Mouse (Mus musculus) left cerebral cortex, adult 18-20 months (tissue): ENCODE measurements around the gene Tnpo1. TPM values are rescaled to one million over a fixed set of nuclear protein-coding genes. Genes with fewer than 3 reads are reported as not detected.

Experiments
- DNase-seq, 2 experiments: peaks; one replicate each; pipeline ENCODE4 v3.0.0; 2021 to 2022; ENCODE audit warnings: low spot score in 2 of 2, mixed read lengths in 1 of 2
- total RNA-seq, 2 experiments: library from RNA; stranded (reverse); gene quantifications; 2 replicates each; pipeline ENCODE4 v1.2.3; 2021

Gene Tnpo1
- total RNA-seq, 2 experiments from 2014 or later, result 63.1 to 65.1 TPM

GRCm38 (mm10) chr13:98925486-98926212, 535 bp downstream of the Tnpo1 start:
- DNase-seq, result peak in 1 of 2 experiments; percentile 38

DNA sequence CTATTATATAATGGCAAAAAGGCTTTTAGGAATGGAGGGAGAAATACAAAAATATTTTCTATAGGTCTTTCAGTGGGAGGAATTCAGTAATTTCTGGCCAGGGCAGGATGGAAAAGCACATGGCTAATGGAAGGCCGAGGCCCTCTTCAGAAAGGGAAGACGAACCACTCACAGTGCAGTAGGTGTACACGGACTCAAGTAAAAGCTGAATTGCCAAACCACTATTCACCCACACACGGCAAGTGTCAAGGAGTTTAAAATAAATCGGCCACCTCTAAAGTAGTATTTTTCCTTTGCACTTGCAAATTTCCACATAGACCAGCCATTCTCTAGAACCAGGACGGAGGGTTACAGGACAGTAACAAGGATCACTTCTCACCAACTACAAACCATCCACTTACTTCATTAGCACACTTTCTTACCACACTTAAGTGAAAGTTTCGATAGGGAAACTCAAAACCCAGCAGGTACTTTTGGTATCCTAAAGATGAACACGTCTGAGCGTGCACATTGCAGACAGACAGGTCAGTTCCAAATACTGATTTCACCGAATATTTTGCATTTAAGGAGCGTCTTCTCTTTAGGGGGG, 1.2 kb downstream of the Tnpo1 start:
- no peak for DNase-seq

- DNase-seq, result no peak
Observed at GRCm38 (mm10) chr13:98922806-98923205, 3.4 kb downstream of the Tnpo1 start.

DNA sequence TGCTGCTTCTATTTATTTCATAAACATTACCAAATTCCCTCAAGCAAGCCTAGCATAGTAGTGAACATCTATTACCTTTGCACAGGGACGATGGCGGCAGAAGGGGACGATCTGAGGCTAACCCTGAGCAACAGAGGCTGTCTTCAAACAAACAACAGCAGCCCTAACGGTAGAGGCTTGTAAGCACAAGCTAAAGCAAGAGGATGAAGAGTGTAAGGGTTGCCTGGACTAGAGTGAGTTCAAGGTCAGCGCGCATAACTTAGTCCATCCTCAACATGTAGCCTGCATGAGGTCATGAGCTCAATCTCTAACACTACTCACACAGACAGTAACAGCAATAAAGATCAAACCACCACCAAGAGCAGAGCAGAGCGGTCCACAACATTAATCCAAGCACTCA, 4.9 kb downstream of the Tnpo1 start:
- DNase-seq, result no peak

GRCm38 (mm10) chr13:98920300-98920699, 5.9 kb downstream of the Tnpo1 start:
- DNase-seq, result no peak

DNA sequence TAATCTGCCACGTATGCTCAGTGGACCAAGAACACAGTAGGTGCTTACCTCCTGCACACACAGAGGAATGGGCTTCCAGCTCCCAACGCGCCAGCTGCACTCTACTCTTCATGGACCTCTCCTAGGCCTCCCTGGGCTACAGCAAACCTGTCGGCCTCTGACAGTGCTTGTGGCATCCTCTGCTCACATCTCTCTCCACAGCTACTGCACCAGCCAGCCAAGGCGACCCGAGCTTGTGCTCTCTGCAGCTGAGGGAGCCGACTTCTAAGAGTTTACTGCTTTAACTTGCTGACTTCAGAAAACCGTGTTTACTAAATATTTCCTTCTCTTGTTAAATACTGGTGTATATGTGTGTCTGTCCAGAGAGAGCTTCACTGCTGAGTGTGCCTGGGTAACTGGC, 6.5 kb downstream of the Tnpo1 start:
- DNase-seq, result no peak

- DNase-seq, result no peak
Observed at GRCm38 (mm10) chr13:98917851-98918250, 8.3 kb downstream of the Tnpo1 start.

- DNase-seq, result no peak
Observed at GRCm38 (mm10) chr13:98915591-98915990, 10.6 kb downstream of the Tnpo1 start.

GRCm38 (mm10) chr13:98914844-98915212, 11.4 kb downstream of the Tnpo1 start:
- no peak for DNase-seq

GRCm38 (mm10) chr13:98914010-98914843, 12.0 kb downstream of the Tnpo1 start:
- DNase-seq, result no peak

DNA sequence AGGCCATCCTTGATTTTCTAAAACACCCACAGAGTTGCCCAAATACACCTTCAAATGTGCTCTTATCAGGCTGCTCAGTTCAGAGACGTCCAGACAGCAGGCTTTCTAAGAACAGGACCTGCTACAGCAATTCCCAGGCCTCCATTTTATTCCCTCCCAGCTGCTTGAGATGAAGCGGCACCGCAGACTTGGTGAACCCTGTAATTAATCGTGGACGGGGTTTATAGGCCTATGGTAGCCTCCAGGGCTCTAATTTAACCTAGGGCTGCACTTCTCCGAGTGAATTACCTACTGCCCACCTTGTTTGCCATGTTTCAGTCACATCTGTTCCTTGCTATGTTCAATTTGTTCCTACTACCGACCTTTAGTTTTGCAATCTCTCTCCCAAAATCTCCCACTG, 13.0 kb downstream of the Tnpo1 start:
- no peak for DNase-seq

- no peak for DNase-seq
Observed at GRCm38 (mm10) chr13:98912602-98913001, 13.6 kb downstream of the Tnpo1 start.

DNA sequence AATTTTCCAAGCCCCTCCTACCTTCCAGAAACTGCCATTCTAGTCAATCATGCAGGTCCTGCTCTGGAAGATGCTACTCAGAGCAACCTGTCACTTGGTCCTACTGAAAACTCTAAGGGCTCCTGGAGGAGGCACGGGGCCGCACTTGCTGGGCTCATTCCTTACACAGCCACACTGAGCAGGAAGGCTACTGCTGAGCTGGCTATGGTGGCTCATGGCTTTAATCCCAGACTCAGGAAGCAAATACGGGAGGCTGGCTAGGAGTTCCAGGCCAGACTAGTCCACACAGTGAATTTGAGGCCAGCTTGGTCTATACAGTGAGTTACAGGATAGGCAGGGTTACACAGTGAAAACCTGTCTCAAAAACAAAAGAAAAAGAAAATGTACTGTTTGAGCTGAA, 15.4 kb downstream of the Tnpo1 start:
- DNase-seq, result no peak

- DNase-seq, result no peak
Observed at GRCm38 (mm10) chr13:98904608-98905007, 21.6 kb downstream of the Tnpo1 start.

- DNase-seq, result no peak
Observed at GRCm38 (mm10) chr13:98902366-98903025, 23.7 kb downstream of the Tnpo1 start.

DNA sequence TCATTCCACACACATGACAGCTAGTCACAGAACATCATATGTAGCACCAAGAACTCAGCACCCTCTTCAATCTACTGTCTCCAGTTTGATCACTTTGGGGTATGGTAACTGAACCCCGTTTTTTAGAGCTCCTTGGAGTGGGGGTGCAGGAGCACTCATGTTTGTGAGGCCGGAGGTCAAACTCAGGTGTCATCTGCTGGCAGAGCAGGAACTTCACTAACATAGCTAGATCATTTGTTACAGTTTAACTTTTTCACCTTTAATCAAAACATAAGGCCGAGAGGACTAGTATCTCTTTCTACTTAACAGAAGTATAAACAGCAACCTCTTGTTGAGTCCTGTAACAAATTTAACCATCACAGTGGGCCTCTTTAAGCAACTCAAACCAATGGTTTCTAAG, 26.6 kb downstream of the Tnpo1 start:
- DNase-seq, result no peak

- DNase-seq, result no peak
Observed at GRCm38 (mm10) chr13:98897577-98897976, 28.6 kb downstream of the Tnpo1 start.

- no peak for DNase-seq
Observed at GRCm38 (mm10) chr13:98896434-98897126, 29.6 kb downstream of the Tnpo1 start.

DNA sequence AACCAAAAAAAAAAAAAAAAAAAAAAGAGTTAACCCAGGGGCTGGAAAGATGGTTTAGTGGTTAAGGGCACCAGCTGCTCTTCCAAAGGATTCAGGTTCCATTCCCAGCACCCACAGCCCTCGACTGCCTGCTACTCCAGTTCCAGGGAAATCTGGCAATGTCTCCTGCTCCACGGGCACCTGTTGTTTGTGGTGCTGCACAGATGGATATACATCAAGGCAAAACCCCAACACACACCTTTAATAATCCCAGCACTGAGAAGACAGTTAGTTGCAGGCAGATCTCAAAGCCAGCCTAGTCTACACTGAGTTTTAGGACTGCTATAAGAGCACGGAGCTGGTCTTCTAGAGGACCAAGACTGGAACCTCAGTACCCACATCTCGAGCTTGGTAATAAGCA, 30.2 kb downstream of the Tnpo1 start:
- no peak for DNase-seq

DNA sequence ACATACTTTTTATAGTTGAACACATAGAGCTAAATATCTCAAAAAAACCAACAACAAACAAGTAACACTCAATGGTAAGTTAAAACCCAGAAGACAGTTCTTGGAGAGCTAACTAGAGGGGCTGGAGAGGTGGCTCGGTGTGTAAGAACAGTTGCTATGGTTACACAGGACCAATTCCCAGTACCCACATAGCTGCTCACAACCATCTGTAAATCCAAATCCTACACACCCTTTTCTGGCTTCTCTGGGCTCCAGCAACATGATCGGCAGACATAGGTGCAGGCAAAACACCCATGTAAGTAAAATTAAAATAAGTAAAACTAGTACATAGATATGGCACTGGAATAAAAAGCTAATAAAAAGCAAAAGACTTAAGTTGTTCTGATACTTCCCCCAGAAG, 31.3 kb downstream of the Tnpo1 start:
- DNase-seq, result no peak

GRCm38 (mm10) chr13:98891443-98891842, 34.7 kb downstream of the Tnpo1 start:
- no peak for DNase-seq
